Mouse (Mus musculus): ENCODE measurements around the gene Abcg5. TPM values are rescaled to one million over a fixed set of nuclear protein-coding genes. Genes with fewer than 3 reads are reported as not detected.
A peak's percentile ranks its signal among the peaks of the same experiment; 100 is the strongest.

Gene Abcg5
- polyA plus RNA-seq, 1 experiment from 2014 or later: 0.57 TPM

- no peak overlapping the region for H3K4me2 ChIP-seq
- no peak overlapping the region for H3K9ac ChIP-seq
- 34% methylated on average over 3 of the region's 3 CpGs for WGBS
- H3K36me3 ChIP-seq (ENCODE audit: insufficient read depth): no peaks in the 10 kb centered on the region
- H3K27me3 ChIP-seq (ENCODE audit: insufficient read depth, low read length): no peaks in the 10 kb centered on the region
- no peak for TF ChIP-seq CTCF (IDR thresholded peaks at IDR 0.05; ENCODE audit: low read depth)
- ATAC-seq (ENCODE audit: insufficient read depth): peak; percentile 61
- DNase-seq: no peak
- H3K27ac ChIP-seq (ENCODE audit: low read depth): no peak overlapping the region
- no peaks in the 10 kb centered on the region for H3K9me3 ChIP-seq (ENCODE audit: low read depth, low read length)
- no peaks in the 10 kb centered on the region for H3K4me1 ChIP-seq (ENCODE audit: insufficient read depth)
- H3K4me3 ChIP-seq (ENCODE audit: low read depth, low read length): no peak overlapping the region
Measured at GRCm38 (mm10) chr17:84657422-84657732, 25.4 kb downstream of the Abcg5 start.

DNA sequence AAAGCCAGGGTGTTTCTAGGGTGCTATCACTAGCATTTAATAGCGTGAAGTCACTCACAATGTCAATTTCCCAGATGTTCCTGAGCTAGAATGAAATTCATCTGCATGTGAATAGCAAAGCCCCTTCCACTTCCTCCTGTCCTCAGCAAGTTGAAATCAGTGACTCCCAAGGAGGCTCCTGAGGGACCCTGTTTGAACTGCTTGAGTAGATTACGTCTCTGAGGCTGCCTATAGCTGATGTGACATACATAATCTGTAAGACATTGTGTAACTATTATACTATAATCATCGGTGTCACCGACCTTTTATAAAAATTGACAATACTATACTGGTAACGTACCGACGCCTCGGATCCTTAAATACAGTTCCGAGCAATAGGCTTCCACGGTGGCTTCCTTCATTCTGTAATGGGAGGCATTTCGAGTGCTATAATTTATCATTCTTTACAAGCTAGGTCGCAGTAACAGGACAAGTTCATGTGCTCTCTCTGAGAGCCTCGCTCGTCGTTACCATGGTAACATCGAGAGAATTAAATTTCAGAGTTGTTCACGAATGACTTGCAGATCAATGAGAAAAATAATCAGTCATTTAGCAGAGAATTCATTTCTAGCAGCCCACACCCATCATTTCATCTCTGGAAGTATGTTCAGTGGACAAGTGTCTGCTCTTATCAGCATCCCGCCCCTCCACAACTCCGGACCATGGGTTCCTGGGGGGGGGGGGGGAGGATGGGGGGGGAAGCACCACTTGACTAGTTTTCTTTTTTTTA lies 26.0 kb downstream of the Abcg5 start:
- H3K27me3 ChIP-seq (ENCODE audit: insufficient read depth, low read length): no peaks in the 10 kb centered on the region
- no peak overlapping the region for H3K4me2 ChIP-seq
- no peaks in the 10 kb centered on the region for H3K9me3 ChIP-seq (ENCODE audit: low read depth, low read length)
- no peak for DNase-seq
- no peak overlapping the region for H3K4me3 ChIP-seq (ENCODE audit: low read depth, low read length)
- H3K9ac ChIP-seq: no peak overlapping the region
- H3K36me3 ChIP-seq (ENCODE audit: insufficient read depth): no peaks in the 10 kb centered on the region
- WGBS: 52% methylated on average over 19 of the region's 19 CpGs
- TF ChIP-seq CTCF (IDR thresholded peaks at IDR 0.05; ENCODE audit: low read depth): no peak
- H3K4me1 ChIP-seq (ENCODE audit: insufficient read depth): no peaks in the 10 kb centered on the region
- no peak overlapping the region for H3K27ac ChIP-seq (ENCODE audit: low read depth)
- ATAC-seq (ENCODE audit: insufficient read depth): no peak

GRCm38 (mm10) chr17:84656205-84656604 lies 26.6 kb downstream of the Abcg5 start:
- H3K4me2 ChIP-seq: no peak overlapping the region
- no peaks in the 10 kb centered on the region for H3K4me1 ChIP-seq (ENCODE audit: insufficient read depth)
- ATAC-seq (ENCODE audit: insufficient read depth) (no peak), DNase-seq (no peak)
- TF ChIP-seq CTCF (IDR thresholded peaks at IDR 0.05; ENCODE audit: low read depth): no peak
- no peaks in the 10 kb centered on the region for H3K27me3 ChIP-seq (ENCODE audit: insufficient read depth, low read length)
- H3K9ac ChIP-seq: no peak overlapping the region
- H3K27ac ChIP-seq (ENCODE audit: low read depth): no peak overlapping the region
- H3K9me3 ChIP-seq (ENCODE audit: low read depth, low read length): no peaks in the 10 kb centered on the region
- H3K4me3 ChIP-seq (ENCODE audit: low read depth, low read length): no peak overlapping the region
- H3K36me3 ChIP-seq (ENCODE audit: insufficient read depth): no peaks in the 10 kb centered on the region
- WGBS: 64% methylated on average over 5 of the region's 5 CpGs

DNA sequence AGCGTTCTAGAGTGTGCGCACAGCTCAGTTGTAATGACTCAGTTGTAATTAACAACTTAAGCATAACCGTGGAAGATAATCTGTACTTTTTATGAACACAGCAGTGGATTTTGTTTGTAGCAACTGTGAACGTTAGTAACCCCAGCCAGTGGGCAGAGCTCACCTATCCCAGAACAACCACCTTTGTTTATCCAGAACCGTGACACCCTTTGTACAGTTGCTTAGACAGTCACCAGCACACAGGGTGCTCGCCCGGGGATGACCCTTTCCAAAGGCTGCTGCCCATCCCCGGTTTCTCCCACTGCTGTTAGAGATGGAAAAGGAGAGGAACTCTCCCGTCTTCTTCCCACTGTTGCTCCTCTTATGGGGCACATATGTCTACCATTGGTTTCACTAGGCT lies 29.3 kb downstream of the Abcg5 start:
- DNase-seq: no peak
- no peak for ATAC-seq (ENCODE audit: insufficient read depth)
- H3K4me2 ChIP-seq: no peak overlapping the region
- H3K36me3 ChIP-seq (ENCODE audit: insufficient read depth): no peaks in the 10 kb centered on the region
- no peak overlapping the region for H3K9ac ChIP-seq
- peaks cover 3% of the 10 kb centered on the region; the same call in 1 of the 2 replicates for H3K4me1 ChIP-seq (ENCODE audit: insufficient read depth)
- H3K9me3 ChIP-seq (ENCODE audit: low read depth, low read length): no peaks in the 10 kb centered on the region
- H3K4me3 ChIP-seq (ENCODE audit: low read depth, low read length): no peak overlapping the region
- no peaks in the 10 kb centered on the region for H3K27me3 ChIP-seq (ENCODE audit: insufficient read depth, low read length)
- no peak overlapping the region for H3K27ac ChIP-seq (ENCODE audit: low read depth)
- no peak for TF ChIP-seq CTCF (IDR thresholded peaks at IDR 0.05; ENCODE audit: low read depth)
- WGBS: 88% methylated on average over 9 of the region's 9 CpGs

- H3K4me1 ChIP-seq (ENCODE audit: insufficient read depth): peaks cover 3% of the 10 kb centered on the region; the same call in 1 of the 2 replicates
- TF ChIP-seq CTCF (IDR thresholded peaks at IDR 0.05; ENCODE audit: low read depth): no peak
- no peak overlapping the region for H3K4me2 ChIP-seq
- ATAC-seq (ENCODE audit: insufficient read depth) (no peak), DNase-seq (no peak)
- no peak overlapping the region for H3K27ac ChIP-seq (ENCODE audit: low read depth)
- H3K36me3 ChIP-seq (ENCODE audit: insufficient read depth): no peaks in the 10 kb centered on the region
- H3K9me3 ChIP-seq (ENCODE audit: low read depth, low read length): no peaks in the 10 kb centered on the region
- H3K27me3 ChIP-seq (ENCODE audit: insufficient read depth, low read length): no peaks in the 10 kb centered on the region
- H3K9ac ChIP-seq: no peak overlapping the region
- WGBS: 73% methylated on average over 9 of the region's 9 CpGs
- H3K4me3 ChIP-seq (ENCODE audit: low read depth, low read length): no peak overlapping the region
Measured at GRCm38 (mm10) chr17:84650302-84651017, 32.4 kb downstream of the Abcg5 start.

- no peaks in the 10 kb centered on the region for H3K36me3 ChIP-seq (ENCODE audit: insufficient read depth)
- ATAC-seq (ENCODE audit: insufficient read depth) (no peak), DNase-seq (no peak)
- H3K9me3 ChIP-seq (ENCODE audit: low read depth, low read length): no peaks in the 10 kb centered on the region
- TF ChIP-seq CTCF (IDR thresholded peaks at IDR 0.05; ENCODE audit: low read depth): no peak
- peaks cover 3% of the 10 kb centered on the region; the same call in 1 of the 2 replicates for H3K4me1 ChIP-seq (ENCODE audit: insufficient read depth)
- no peak overlapping the region for H3K4me3 ChIP-seq (ENCODE audit: low read depth, low read length)
- no peak overlapping the region for H3K4me2 ChIP-seq
- H3K9ac ChIP-seq: no peak overlapping the region
- no peaks in the 10 kb centered on the region for H3K27me3 ChIP-seq (ENCODE audit: insufficient read depth, low read length)
- WGBS: 77% methylated on average over 4 of the region's 4 CpGs
- no peak overlapping the region for H3K27ac ChIP-seq (ENCODE audit: low read depth)
Measured at GRCm38 (mm10) chr17:84647630-84648029, 35.2 kb downstream of the Abcg5 start.

- TF ChIP-seq CTCF (IDR thresholded peaks at IDR 0.05; ENCODE audit: low read depth): no peak
- Histone ChIP-seq H3K4me2 (no peak overlapping the region), H3K9ac (no peak overlapping the region), H3K36me3 (ENCODE audit: insufficient read depth) (no peaks in the 10 kb centered on the region), H3K4me1 (ENCODE audit: insufficient read depth) (peaks cover 3% of the 10 kb centered on the region; the same call in 1 of the 2 replicates), H3K27ac (ENCODE audit: low read depth) (no peak overlapping the region), H3K27me3 (ENCODE audit: insufficient read depth, low read length) (no peaks in the 10 kb centered on the region), H3K9me3 (ENCODE audit: low read depth, low read length) (no peaks in the 10 kb centered on the region), H3K4me3 (ENCODE audit: low read depth, low read length) (no peak overlapping the region)
- DNase-seq: no peak
- 59% methylated on average over 2 of the region's 2 CpGs for WGBS
- ATAC-seq (ENCODE audit: insufficient read depth): no peak
Measured at GRCm38 (mm10) chr17:84646477-84646876, 36.3 kb downstream of the Abcg5 start.
